ENCODE assay signal across 8 mouse cellular contexts in the genomic region with DNA sequence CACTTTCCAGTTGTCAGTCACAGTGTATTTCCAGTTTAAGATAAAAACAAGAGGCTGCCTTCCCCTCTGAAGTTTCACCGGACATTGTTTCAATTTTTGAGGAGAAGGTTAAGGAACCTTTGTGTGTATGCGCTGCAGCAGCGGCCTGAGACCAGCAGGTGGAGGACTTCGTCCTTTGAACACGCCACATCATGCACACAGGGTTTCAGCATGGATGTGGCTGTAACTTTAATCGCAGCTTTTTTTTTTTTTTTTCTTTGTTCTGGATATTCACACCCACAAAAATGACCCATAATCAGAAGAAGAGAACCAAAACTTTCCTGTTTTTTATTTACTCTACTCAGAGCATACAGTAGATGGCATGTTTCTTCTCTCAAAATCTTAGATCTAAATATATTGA. TPM values are rescaled to one million over a fixed set of nuclear protein-coding genes. Genes with fewer than 3 reads are reported as not detected.
A peak's percentile ranks its signal among the peaks of the same experiment; 100 is the strongest.
DNase-seq lines count a peak whose midpoint lies in the region; ATAC-seq and TF ChIP-seq lines count a peak whose summit lies in the region.

No protein-coding gene starts in this region.

- H3K4me1 ChIP-seq in liver, adult 2 months (ENCODE audit: control insufficient read depth, insufficient read depth, low read length), result peaks cover 13% of the 10 kb centered on the region
- H3K4me1 ChIP-seq in liver, embryonic 12.5 days, result peaks cover 39% of the 10 kb centered on the region
- 0 out of 2 replicates have a peak, but pooled peaks cover 4% of the 10 kb centered on the region for H3K4me1 ChIP-seq in embryonic facial prominence, embryonic 14.5 days (ENCODE audit: control insufficient read depth, insufficient read depth, low read length)
- peaks cover 5% of the 10 kb centered on the region for H3K4me1 ChIP-seq in hindbrain, embryonic 16.5 days (ENCODE audit: control insufficient read depth, insufficient read depth, low read depth, low read length)
- H3K4me1 ChIP-seq in liver, postnatal 0 days (ENCODE audit: insufficient read depth), result peaks cover 48% of the 10 kb centered on the region
- peaks cover 17% of the 10 kb centered on the region for H3K4me1 ChIP-seq in neural tube, embryonic 13.5 days (replicated peaks)

- ATAC-seq in liver, embryonic 12.5 days, result no peak
- peak; percentile 80; the same call in 1 of the 2 replicates for ATAC-seq in embryonic facial prominence, embryonic 14.5 days (ENCODE audit: low read depth)
- peak; percentile 71 for ATAC-seq in hindbrain, embryonic 16.5 days
- peak; percentile 59 for ATAC-seq in liver, postnatal 0 days
- ATAC-seq in neural tube, embryonic 13.5 days (ENCODE audit: low read depth), result peak; percentile 82

- no peak overlapping the region for H3K4me3 ChIP-seq in liver, adult 2 months (ENCODE audit: insufficient read depth, low read depth, low read length)
- no peak overlapping the region for H3K4me3 ChIP-seq in liver, embryonic 12.5 days
- H3K4me3 ChIP-seq in embryonic facial prominence, embryonic 14.5 days (ENCODE audit: low read depth, low read length), result no peak overlapping the region
- no peak overlapping the region for H3K4me3 ChIP-seq in hindbrain, embryonic 16.5 days (ENCODE audit: low read length)
- H3K4me3 ChIP-seq in liver, postnatal 0 days (ENCODE audit: low read depth, low read length), result 0 out of 2 replicates have a peak overlapping the region, but pooled peaks have one; percentile 10
- H3K4me3 ChIP-seq in neural tube, embryonic 13.5 days, result no peak overlapping the region

- TF ChIP-seq CTCF in liver, adult 2 months (IDR thresholded peaks at IDR 0.05; ENCODE audit: low read depth, low read length), result peak; percentile 90
- peak; percentile 82 for TF ChIP-seq CTCF in liver, postnatal 0 days (IDR thresholded peaks at IDR 0.05; ENCODE audit: low read depth)

- H3K9ac ChIP-seq in liver, adult 2 months (ENCODE audit: low read depth, low read length), result no peak overlapping the region
- no peak overlapping the region for H3K9ac ChIP-seq in liver, embryonic 12.5 days
- H3K9ac ChIP-seq in embryonic facial prominence, embryonic 14.5 days (ENCODE audit: low read depth, low read length), result no peak overlapping the region
- H3K9ac ChIP-seq in hindbrain, embryonic 16.5 days (ENCODE audit: low read depth, low read length), result no peak overlapping the region
- no peak overlapping the region for H3K9ac ChIP-seq in liver, postnatal 0 days (replicated peaks)
- no peak overlapping the region for H3K9ac ChIP-seq in neural tube, embryonic 13.5 days

- TF ChIP-seq EP300 in liver, postnatal 0 days (IDR thresholded peaks at IDR 0.05; ENCODE audit: low read depth), result no peak

- under 1% methylated on average over 6 of the region's 6 CpGs for WGBS in liver, adult 2 months
- 30% methylated on average over 6 of the region's 6 CpGs for WGBS in liver, embryonic 12.5 days (ENCODE audit: insufficient replicate concordance)
- WGBS in embryonic facial prominence, embryonic 14.5 days, result 9% methylated on average over 6 of the region's 6 CpGs
- whole genome bisulfite sequencing in hindbrain, embryonic 16.5 days, result 16% methylated on average over 6 of the region's 6 CpGs
- 8% methylated on average over 6 of the region's 6 CpGs for WGBS in liver, postnatal 0 days (ENCODE audit: insufficient replicate concordance)
- WGBS in neural tube, embryonic 13.5 days, result 21% methylated on average over 6 of the region's 6 CpGs

- no peak overlapping the region for H3K4me2 ChIP-seq in liver, embryonic 12.5 days
- peak overlapping the region; percentile 79 for H3K4me2 ChIP-seq in embryonic facial prominence, embryonic 14.5 days (ENCODE audit: low read depth, low read length)
- H3K4me2 ChIP-seq in hindbrain, embryonic 16.5 days (ENCODE audit: low read length), result no peak overlapping the region
- H3K4me2 ChIP-seq in liver, postnatal 0 days (ENCODE audit: low read depth, low read length), result peak overlapping the region; percentile 79
- peak overlapping the region; percentile 65; the same call in 1 of the 2 replicates for H3K4me2 ChIP-seq in neural tube, embryonic 13.5 days

- H3K36me3 ChIP-seq in liver, adult 2 months (ENCODE audit: control insufficient read depth, insufficient read depth, low read length), result no peaks in the 10 kb centered on the region
- no peaks in the 10 kb centered on the region for H3K36me3 ChIP-seq in liver, embryonic 12.5 days
- no peaks in the 10 kb centered on the region for H3K36me3 ChIP-seq in embryonic facial prominence, embryonic 14.5 days (ENCODE audit: control insufficient read depth, insufficient read depth, low read length)
- no peaks in the 10 kb centered on the region for H3K36me3 ChIP-seq in hindbrain, embryonic 16.5 days (ENCODE audit: control insufficient read depth, insufficient read depth, low read length)
- H3K36me3 ChIP-seq in liver, postnatal 0 days (replicated peaks; ENCODE audit: insufficient read depth, low read length), result no peaks in the 10 kb centered on the region
- no peaks in the 10 kb centered on the region for H3K36me3 ChIP-seq in neural tube, embryonic 13.5 days

- H3K27ac ChIP-seq in liver, adult 2 months (replicated peaks; ENCODE audit: insufficient read depth, low read depth, low read length), result 0 out of 2 replicates have a peak overlapping the region, but pooled peaks have one; percentile 1
- no peak overlapping the region for H3K27ac ChIP-seq in liver, embryonic 12.5 days
- no peak overlapping the region for H3K27ac ChIP-seq in embryonic facial prominence, embryonic 14.5 days (replicated peaks; ENCODE audit: low read depth, low read length)
- H3K27ac ChIP-seq in hindbrain, embryonic 16.5 days (ENCODE audit: low read depth, low read length), result no peak overlapping the region
- peak overlapping the region; percentile 75 for H3K27ac ChIP-seq in liver, postnatal 0 days (ENCODE audit: low read depth)
- H3K27ac ChIP-seq in neural tube, embryonic 13.5 days (replicated peaks), result no peak overlapping the region

- no peaks in the 10 kb centered on the region for H3K9me3 ChIP-seq in liver, embryonic 12.5 days (replicated peaks)
- no peaks in the 10 kb centered on the region for H3K9me3 ChIP-seq in embryonic facial prominence, embryonic 14.5 days (ENCODE audit: control insufficient read depth, low read length)
- no peaks in the 10 kb centered on the region for H3K9me3 ChIP-seq in hindbrain, embryonic 16.5 days (ENCODE audit: control insufficient read depth, low read length)
- no peaks in the 10 kb centered on the region for H3K9me3 ChIP-seq in liver, postnatal 0 days (ENCODE audit: low read length)
- no peaks in the 10 kb centered on the region for H3K9me3 ChIP-seq in neural tube, embryonic 13.5 days

- no peaks in the 10 kb centered on the region for H3K79me2 ChIP-seq in liver, adult 2 months (ENCODE audit: control insufficient read depth, insufficient read depth, low read length)

- no peaks in the 10 kb centered on the region for H3K27me3 ChIP-seq in liver, adult 2 months (ENCODE audit: control insufficient read depth, insufficient read depth, low read length)
- H3K27me3 ChIP-seq in liver, embryonic 12.5 days (replicated peaks), result no peaks in the 10 kb centered on the region
- H3K27me3 ChIP-seq in embryonic facial prominence, embryonic 14.5 days (replicated peaks; ENCODE audit: control insufficient read depth, insufficient read depth, low read length), result no peaks in the 10 kb centered on the region
- H3K27me3 ChIP-seq in hindbrain, embryonic 16.5 days (replicated peaks; ENCODE audit: control insufficient read depth, insufficient read depth, low read length), result no peaks in the 10 kb centered on the region
- no peaks in the 10 kb centered on the region for H3K27me3 ChIP-seq in liver, postnatal 0 days (ENCODE audit: insufficient read depth, low read length)
- H3K27me3 ChIP-seq in neural tube, embryonic 13.5 days, result 0 out of 2 replicates have a peak, but pooled peaks cover 2% of the 10 kb centered on the region

- peak; percentile 82 for DNase-seq in liver, adult 2 months (ENCODE audit: extremely low read depth, low read depth, low spot score)
- peak; percentile 39 for DNase-seq in adrenal gland, postnatal 25 days
- DNase-seq in embryonic facial prominence, embryonic 14.5 days (ENCODE audit: low spot score), result peak; percentile 88
- peak; percentile 74 for DNase-seq in liver, postnatal 0 days
- no peak for DNase-seq in layer of hippocampus, adult 18-20 months (ENCODE audit: low spot score in 2 of 2)

- no peak for TF ChIP-seq POLR2A in liver, adult 2 months (IDR thresholded peaks at IDR 0.05; ENCODE audit: extremely low read depth, insufficient read depth, low read length)

RNA-seq across cellular contexts. Expression of gene Pygl, which starts 3.1 kb away (rescaled TPM):
- total RNA-seq in liver, adult 2 months (2014; rRNA removed), result 290 and 428 TPM in 2 replicates
- polyA plus RNA-seq in liver, adult 2 months (2012; rRNA removed), result 281 and 298 TPM in 2 replicates
- 29.4 and 29.5 TPM in 2 replicates for polyA plus RNA-seq in liver, embryonic 12.5 days (2016; fragmentation: Nextera tagmentation; extraction: Ambion mirVana)
- 82.2 and 92.3 TPM in 2 replicates for total RNA-seq in adrenal gland, postnatal 25 days (2021)
- polyA plus RNA-seq in embryonic facial prominence, embryonic 14.5 days (2014; fragmentation: Nextera tagmentation; extraction: Ambion mirVana), result 22.2 and 23.4 TPM in 2 replicates
- 9.6 and 9.9 TPM in 2 replicates for polyA plus RNA-seq in hindbrain, embryonic 16.5 days (2015; fragmentation: Nextera tagmentation; extraction: Ambion mirVana)
- 104 and 114 TPM in 2 replicates for polyA plus RNA-seq in liver, postnatal 0 days (2015; fragmentation: Nextera tagmentation; extraction: Ambion mirVana)
- 6.4 and 9.8 TPM in 2 replicates for polyA plus RNA-seq in neural tube, embryonic 13.5 days (2015; fragmentation: Nextera tagmentation; extraction: Ambion mirVana)
- total RNA-seq in layer of hippocampus, adult 18-20 months (2021), result 1 to 10 TPM; 4.5 to 4.8 TPM

Comparison
In these comparisons a context has a peak if more than half of its experiments do, and no peak if none do; other contexts are left out.
1. H3K27ac ChIP-seq: peak in liver, adult 2 months (single experiment) and liver, postnatal 0 days (single experiment); none in liver, embryonic 12.5 days (single experiment), embryonic facial prominence, embryonic 14.5 days (single experiment), hindbrain, embryonic 16.5 days (single experiment) and neural tube, embryonic 13.5 days (single experiment).
2. H3K4me2 ChIP-seq: peak in embryonic facial prominence, embryonic 14.5 days (single experiment), liver, postnatal 0 days (single experiment) and neural tube, embryonic 13.5 days (single experiment); none in liver, embryonic 12.5 days (single experiment) and hindbrain, embryonic 16.5 days (single experiment).
3. DNase-seq: peak in liver, adult 2 months (single experiment), adrenal gland, postnatal 25 days (single experiment), embryonic facial prominence, embryonic 14.5 days (single experiment) and liver, postnatal 0 days (single experiment); none in layer of hippocampus, adult 18-20 months (0 of 2).